Mouse (Mus musculus) frontal cortex, adult (tissue): ENCODE measurements around the gene Spry1.

Experiments used
- ATAC-seq: cut with Nextera tagmentation; 2 replicates; pipeline ENCODE4 v1.9.2; 2017; ENCODE audit warnings: mild to moderate bottlenecking, moderate library complexity, mixed read lengths; ENCODE audit not compliant: low TSS enrichment

The Spry1 gene

DNA sequence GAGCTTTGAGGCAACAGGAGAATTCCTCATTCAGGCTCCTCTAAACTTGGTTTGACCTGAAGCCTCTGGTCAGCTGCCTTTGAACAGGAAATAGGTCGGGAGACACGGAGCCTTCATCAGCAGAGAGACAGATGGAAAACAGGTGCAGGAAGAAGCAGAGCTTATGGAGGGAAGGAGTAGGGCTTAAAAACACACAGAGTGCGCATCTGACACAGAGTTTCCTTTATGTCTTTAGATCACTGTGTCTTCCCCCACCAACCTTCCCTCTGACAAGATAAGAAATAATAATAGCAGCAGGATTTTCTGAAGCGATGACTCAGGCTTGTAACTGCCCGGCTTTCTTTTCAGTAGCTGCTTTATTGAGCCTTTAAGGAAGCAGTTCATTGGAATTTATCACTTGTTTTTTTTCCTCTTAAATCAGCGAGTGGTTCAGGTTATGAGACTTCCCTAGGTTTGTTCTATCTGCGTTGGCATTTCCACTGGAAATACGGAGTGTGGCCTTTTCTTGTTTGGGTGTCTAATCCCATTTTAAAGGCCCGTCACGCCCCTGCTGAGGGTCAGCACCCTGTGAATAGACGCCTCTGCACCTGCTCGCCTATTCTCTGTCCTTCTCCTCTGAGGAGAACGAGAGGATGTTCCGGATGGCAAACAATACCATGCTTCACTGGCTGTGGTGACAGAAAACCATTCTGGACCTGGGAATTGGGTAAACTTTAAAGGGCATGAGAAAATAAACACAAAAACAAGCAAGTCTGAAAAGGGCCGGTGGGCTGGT, 32.7 kb downstream of the Spry1 start:
- ATAC-seq = no peak

DNA sequence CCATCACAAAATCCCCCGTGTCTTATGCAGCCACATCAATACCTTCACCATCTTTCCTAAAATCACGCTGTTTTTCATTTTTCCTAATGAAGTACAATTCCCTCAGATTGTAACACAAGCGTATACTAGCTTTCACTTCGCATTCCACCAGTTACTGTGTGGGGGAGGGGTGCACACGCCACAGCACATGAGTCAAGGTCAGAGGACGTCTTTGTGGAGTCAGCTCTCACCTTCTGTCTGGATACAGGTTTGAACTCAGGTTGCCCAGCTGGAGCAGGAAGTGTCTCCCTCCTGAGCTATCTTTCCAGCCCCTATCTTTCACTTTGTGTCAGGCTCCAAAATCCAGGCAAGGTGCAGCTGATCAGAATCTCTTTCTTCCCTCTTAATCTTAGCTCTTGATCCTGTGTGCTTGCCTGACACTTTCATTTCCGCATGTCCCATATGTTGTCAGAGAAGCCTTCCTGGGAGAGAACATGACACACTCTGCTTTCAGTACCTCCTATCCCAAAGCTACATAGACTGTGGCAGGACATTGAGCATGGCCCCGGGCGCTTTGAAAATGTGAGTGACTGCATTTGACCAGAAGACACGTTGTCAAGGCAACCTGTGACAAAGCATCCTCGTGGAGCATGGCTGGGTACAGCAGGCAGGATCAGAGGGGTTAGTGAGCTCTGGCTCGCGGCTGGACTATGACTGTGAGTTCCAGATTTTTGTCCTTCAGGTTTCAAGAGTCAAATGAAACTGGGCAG, 33.9 kb downstream of the Spry1 start:
- no peak for ATAC-seq

DNA sequence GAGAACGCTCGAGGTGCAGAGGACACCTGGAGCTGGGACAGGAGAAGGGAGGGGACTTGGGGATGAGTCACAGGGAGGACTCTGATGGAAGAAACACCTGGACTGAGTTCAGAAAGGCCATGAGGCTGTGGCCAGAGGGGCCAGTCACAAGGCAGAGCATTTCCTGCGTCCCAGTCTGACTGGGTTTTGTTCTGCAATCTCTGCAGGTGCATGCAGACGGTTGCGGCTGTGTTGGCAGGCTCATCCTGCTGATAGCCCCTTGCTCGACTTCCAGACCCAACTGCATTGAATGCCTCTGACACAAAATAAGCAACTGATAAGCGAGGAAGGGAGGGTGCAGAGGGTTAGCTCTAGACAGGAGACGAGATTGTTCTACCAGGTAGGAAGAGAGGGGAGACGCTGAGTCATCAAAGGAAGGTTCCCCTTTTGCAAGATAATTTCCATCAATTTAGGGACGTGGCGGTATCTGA, 35.3 kb downstream of the Spry1 start:
- ATAC-seq = no peak

DNA sequence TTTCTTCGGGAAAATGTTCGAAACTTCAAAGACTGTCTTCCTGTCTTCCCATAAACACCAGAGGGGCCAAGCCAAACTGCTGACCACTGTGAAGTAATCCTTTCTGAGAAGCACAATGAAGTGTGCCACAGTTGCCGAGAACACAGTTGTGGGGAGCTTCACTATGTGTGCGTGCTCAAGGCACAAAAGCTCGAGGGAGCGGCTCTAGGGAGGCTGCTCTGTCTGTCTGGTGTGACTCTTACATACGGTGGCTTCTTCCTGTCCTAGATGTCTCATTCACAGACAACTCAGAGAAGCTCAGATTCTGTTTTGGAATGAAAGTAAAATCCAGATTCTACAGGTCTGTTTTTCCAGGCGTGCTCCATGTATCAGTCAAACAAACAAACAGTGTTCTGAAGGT, 36.5 kb downstream of the Spry1 start:
- no peak for ATAC-seq

DNA sequence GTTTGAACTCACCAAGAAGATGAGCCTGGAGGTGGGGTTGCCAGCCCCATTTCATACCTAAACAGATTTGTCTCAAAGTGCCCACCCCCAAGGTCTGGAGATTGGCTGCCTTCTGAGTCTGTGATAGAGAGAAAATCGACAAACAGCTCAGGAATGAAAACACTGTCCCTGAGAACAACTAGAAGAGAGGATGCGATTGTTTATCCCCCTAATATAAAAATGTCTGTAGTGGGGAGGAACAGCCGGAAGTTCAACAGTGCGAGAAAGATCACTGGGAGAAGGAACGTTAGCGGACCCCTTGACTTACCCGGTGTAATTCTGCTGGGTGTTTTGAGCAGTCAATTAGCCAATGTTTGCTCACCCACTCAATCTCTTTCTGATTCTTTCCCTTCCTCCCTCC, 46.5 kb downstream of the Spry1 start:
- no peak for ATAC-seq

DNA sequence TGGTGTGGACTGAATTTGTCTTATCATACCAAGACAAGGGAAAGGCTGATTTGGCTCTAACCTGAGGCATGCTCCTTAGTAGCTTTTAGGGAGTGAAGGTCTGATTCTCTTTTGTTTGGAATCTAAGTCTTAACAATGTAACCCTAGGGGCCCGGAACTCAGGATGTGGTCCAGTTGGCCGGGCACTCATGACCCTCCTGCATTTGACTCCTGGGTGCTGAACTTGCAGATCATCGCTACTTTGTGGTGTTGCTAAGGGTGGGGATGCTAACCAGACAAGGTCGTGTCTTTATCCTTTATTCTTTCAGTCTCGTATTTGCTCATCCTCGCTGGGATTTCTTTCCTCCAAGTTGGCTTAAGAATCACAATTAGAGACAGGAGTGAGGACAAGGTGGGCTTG, 47.0 kb downstream of the Spry1 start:
- peak; percentile 22; the same call in 1 of the 2 replicates for ATAC-seq

DNA sequence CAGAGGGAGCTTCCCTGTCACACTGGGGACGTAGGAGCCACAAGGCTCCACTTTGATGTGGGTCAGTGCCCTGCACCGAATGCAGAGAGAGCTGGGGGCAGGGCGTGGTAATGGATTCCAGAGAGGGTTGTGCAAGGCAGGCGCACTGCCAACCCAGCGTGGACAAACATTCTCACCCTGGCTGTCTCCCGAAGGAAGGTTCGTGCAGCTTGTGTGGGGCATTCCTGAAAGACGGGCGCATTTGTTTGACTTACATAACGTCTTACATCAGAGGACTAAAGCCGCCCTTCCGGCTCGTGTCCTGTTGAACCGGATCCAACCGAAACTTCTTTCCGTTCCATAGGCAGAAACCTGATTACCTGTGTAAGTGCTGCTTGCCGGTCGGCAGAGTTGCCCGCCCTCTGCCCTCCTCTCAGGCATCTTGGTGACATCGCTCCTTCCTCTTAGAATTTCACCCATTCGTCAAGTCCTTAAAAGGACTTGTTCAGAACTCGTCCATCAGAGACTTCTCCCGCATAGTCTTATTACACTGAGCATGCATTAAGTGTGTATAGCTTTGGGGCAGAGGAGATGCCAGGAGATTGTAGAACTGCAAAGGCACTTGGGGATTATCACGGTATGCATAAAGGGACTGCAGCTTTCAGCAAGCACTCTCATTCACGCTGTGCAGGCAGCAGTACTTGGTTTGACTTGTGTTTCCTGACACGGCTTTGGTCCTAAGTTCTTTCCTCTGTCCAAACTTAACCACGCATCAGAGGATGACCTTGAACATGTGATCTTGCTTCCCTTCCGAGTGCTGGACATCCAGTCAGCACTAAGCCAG, 47.6 kb downstream of the Spry1 start:
- ATAC-seq = peak; percentile 70

DNA sequence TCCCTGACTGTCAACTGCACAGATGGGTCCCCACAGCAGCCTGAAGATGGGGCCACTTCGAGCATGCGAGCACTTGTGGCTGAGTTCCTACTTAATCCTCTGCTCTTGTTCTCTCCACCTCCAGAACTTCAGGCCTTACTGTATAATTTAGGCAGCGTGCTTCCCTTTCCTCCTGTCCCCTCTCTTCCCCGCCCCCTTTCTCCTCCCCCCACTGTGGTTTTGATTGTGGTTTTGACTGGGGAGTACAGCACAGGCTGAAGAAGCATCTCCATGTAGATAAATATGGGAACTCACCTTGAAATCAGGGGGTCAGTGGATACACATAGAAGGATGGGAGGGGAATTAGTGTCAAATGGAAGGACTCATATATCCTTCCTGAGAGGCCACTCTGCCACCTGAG, 53.2 kb downstream of the Spry1 start:
- ATAC-seq = no peak

DNA sequence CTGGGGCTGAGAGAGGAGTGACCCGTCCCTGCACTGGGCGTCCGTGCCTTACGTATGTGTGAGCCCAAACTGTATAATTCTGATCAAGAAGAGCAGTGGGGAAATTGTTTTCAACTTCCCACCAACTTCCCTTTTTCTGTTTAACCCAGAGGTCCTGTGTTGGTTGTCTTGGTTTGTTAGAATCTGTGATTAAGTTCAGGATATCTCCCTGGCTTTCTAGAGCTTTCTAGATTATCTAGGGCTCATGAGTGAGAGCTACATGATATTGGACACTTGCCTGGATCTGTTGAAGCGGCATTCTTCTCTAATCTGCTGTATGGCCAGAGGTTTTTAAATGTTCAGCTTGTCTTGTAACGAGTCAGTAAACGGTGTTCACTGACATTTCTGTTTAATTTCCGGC, 53.8 kb downstream of the Spry1 start:
- no peak for ATAC-seq
